7 mouse cellular contexts compared by ENCODE assay signal in genomic region chr4:105108641-105109198, GRCm38 (mm10). TPM values are rescaled to one million over a fixed set of nuclear protein-coding genes. Genes with fewer than 3 reads are reported as not detected.
A peak's percentile ranks its signal among the peaks of the same experiment; 100 is the strongest.
DNase-seq lines count a peak whose midpoint lies in the region; ATAC-seq and TF ChIP-seq lines count a peak whose summit lies in the region.

No protein-coding gene starts in this region.

- H3K27me3 ChIP-seq in ES-Bruce4 (ENCODE audit: control insufficient read depth, insufficient read depth, low read length, poor library complexity, severe bottlenecking) = peaks cover 4% of the 10 kb centered on the region; the same call in 1 of the 2 replicates
- H3K27me3 ChIP-seq in hindbrain, postnatal 0 days (ENCODE audit: insufficient read depth, low read length) = no peaks in the 10 kb centered on the region

- H3K4me2 ChIP-seq in hindbrain, postnatal 0 days (ENCODE audit: low read depth, low read length) = peak overlapping the region; percentile 68

- peak; percentile 38 for DNase-seq in hindbrain, postnatal 0 days (ENCODE audit: low spot score)
- peak; percentile 27 for DNase-seq in lung, postnatal 36 days
- no peak for DNase-seq in adrenal gland, adult 18-20 months (ENCODE audit: low spot score in 2 of 2)
- DNase-seq in yolk sac, embryonic 10.5 days (ENCODE audit: low spot score) = no peak

- no peak for TF ChIP-seq POLR2A in ES-Bruce4 (IDR thresholded peaks at IDR 0.05; ENCODE audit: insufficient read depth, low read length)

- no peaks in the 10 kb centered on the region for H3K4me1 ChIP-seq in ES-Bruce4 (ENCODE audit: control insufficient read depth, insufficient read depth, low read length)
- no peaks in the 10 kb centered on the region for H3K4me1 ChIP-seq in brown adipose tissue, adult 24 weeks (ENCODE audit: control insufficient read depth, insufficient read depth, insufficient read length, low read length)
- peaks cover 14% of the 10 kb centered on the region; the same call in 1 of the 2 replicates for H3K4me1 ChIP-seq in hindbrain, postnatal 0 days (ENCODE audit: insufficient read depth, low read length)

- ATAC-seq in hindbrain, postnatal 0 days = peak; percentile 18; the same call in 1 of the 2 replicates
- ATAC-seq in megakaryocyte progenitor cell, adult 5-6 weeks (replicated peaks; ENCODE audit: poor library complexity) = no peak

- 18% methylated on average over 5 of the region's 5 CpGs for WGBS in hindbrain, postnatal 0 days

- no peak overlapping the region for H3K9ac ChIP-seq in ES-Bruce4 (ENCODE audit: low read depth, poor library complexity, severe bottlenecking)
- H3K9ac ChIP-seq in hindbrain, postnatal 0 days (replicated peaks; ENCODE audit: low read length) = peak overlapping the region; percentile 90

- TF ChIP-seq EP300 in ES-Bruce4 (IDR thresholded peaks at IDR 0.05; ENCODE audit: insufficient read depth, low read depth, low read length) = no peak

- H3K4me3 ChIP-seq in ES-Bruce4 (ENCODE audit: low read depth, low read length) = peak overlapping the region; percentile 59
- H3K4me3 ChIP-seq in brown adipose tissue, adult 24 weeks (ENCODE audit: insufficient read depth, low read depth, low read length) = peak overlapping the region; percentile 89
- H3K4me3 ChIP-seq in hindbrain, postnatal 0 days (ENCODE audit: low read length) = peak overlapping the region; percentile 79

- H3K9me3 ChIP-seq in ES-Bruce4 (replicated peaks; ENCODE audit: control insufficient read depth, insufficient read depth, low read length, poor library complexity, severe bottlenecking) = no peaks in the 10 kb centered on the region
- no peaks in the 10 kb centered on the region for H3K9me3 ChIP-seq in hindbrain, postnatal 0 days (ENCODE audit: low read length)

- no peak for TF ChIP-seq CTCF in ES-Bruce4 (IDR thresholded peaks at IDR 0.05; ENCODE audit: low read depth, low read length)
- TF ChIP-seq CTCF in hindbrain, postnatal 0 days (IDR thresholded peaks at IDR 0.05; ENCODE audit: low read depth) = no peak

- no peaks in the 10 kb centered on the region for H3K36me3 ChIP-seq in ES-Bruce4 (ENCODE audit: control insufficient read depth, insufficient read depth, low read length, poor library complexity, severe bottlenecking)
- H3K36me3 ChIP-seq in hindbrain, postnatal 0 days (ENCODE audit: insufficient read depth, low read length) = no peaks in the 10 kb centered on the region

- no peak overlapping the region for H3K27ac ChIP-seq in ES-Bruce4 (ENCODE audit: insufficient read depth, low read length)
- 0 out of 2 replicates have a peak overlapping the region, but pooled peaks have one; percentile 24 for H3K27ac ChIP-seq in brown adipose tissue, adult 24 weeks (replicated peaks; ENCODE audit: low read depth, low read length)
- H3K27ac ChIP-seq in hindbrain, postnatal 0 days = peak overlapping the region; percentile 94

RNA-seq across cellular contexts. Expression of gene Prkaa2, which starts 1.0 kb away (rescaled TPM):
- polyA plus RNA-seq in ES-Bruce4 (2011; ENCODE audit: insufficient read depth, insufficient read length, low read depth, missing spikeins) = 12.3 and 14.0 TPM in 2 replicates
- 10.3 and 11.7 TPM in 2 replicates for polyA plus RNA-seq in brown adipose tissue, adult 24 weeks (2012; ENCODE audit: insufficient read depth, insufficient read length, missing spikeins)
- 16.9 and 19.3 TPM in 2 replicates for total RNA-seq in hindbrain, postnatal 0 days (2014; rRNA removed)
- 10.9 and 13.2 TPM in 2 replicates for polyA plus RNA-seq in hindbrain, postnatal 0 days (2015; fragmentation: Nextera tagmentation; extraction: Ambion mirVana)
- total RNA-seq in adrenal gland, adult 18-20 months (2021) = 1 to 10 TPM; 7.6 to 8.3 TPM
- 0.20 and 0.42 TPM in 2 replicates for total RNA-seq in megakaryocyte progenitor cell, adult 5-6 weeks (2015)
- total RNA-seq in megakaryocyte progenitor cell, adult 5-6 weeks (2017) = 0.03 TPM in 1 of 2 replicates, not detected in the other

RNA-seq across cellular contexts. Expression of gene Plpp3, which starts 48.4 kb away (rescaled TPM):
- 16.1 and 17.5 TPM in 2 replicates for polyA plus RNA-seq in ES-Bruce4 (2011; ENCODE audit: insufficient read depth, insufficient read length, low read depth, missing spikeins)
- polyA plus RNA-seq in brown adipose tissue, adult 24 weeks (2012; ENCODE audit: insufficient read depth, insufficient read length, missing spikeins) = 38.6 and 44.2 TPM in 2 replicates
- total RNA-seq in hindbrain, postnatal 0 days (2014; rRNA removed) = 167 and 174 TPM in 2 replicates
- polyA plus RNA-seq in hindbrain, postnatal 0 days (2015; fragmentation: Nextera tagmentation; extraction: Ambion mirVana) = 180 and 198 TPM in 2 replicates
- total RNA-seq in adrenal gland, adult 18-20 months (2021) = 100 to 1,000 TPM; 234 to 351 TPM
- 0.34 TPM in 1 of 2 replicates, not detected in the other for total RNA-seq in megakaryocyte progenitor cell, adult 5-6 weeks (2015)
- 0.14 TPM in 1 of 2 replicates, not detected in the other for total RNA-seq in megakaryocyte progenitor cell, adult 5-6 weeks (2017)

Comparison
In these comparisons a context has a peak if more than half of its experiments do, and no peak if none do; other contexts are left out.
1. DNase-seq: peak in hindbrain, postnatal 0 days (single experiment) and lung, postnatal 36 days (single experiment); none in adrenal gland, adult 18-20 months (0 of 2) and yolk sac, embryonic 10.5 days (single experiment).
2. RNA of gene Prkaa2, which starts 1.0 kb away (total RNA-seq): 16.9 to 19.3 TPM in hindbrain, postnatal 0 days and 7.6 to 8.3 TPM in adrenal gland, adult 18-20 months; 0.03 to 0.42 TPM in megakaryocyte progenitor cell, adult 5-6 weeks; every median in the first group is over 4 times any median in the second.
3. RNA of gene Plpp3, which starts 48.4 kb away (total RNA-seq): 234 to 351 TPM in adrenal gland, adult 18-20 months and 167 to 174 TPM in hindbrain, postnatal 0 days; 0.14 to 0.34 TPM in megakaryocyte progenitor cell, adult 5-6 weeks; every median in the first group is over 100 times any median in the second.
4. Peak in every context shown above with its lines, with median percentiles within 50 percentile points of each other: H3K4me3 ChIP-seq.